Mouse (Mus musculus) limb, embryonic 14.5 days (tissue): ENCODE measurements around the gene Atp5l. TPM values are rescaled to one million over a fixed set of nuclear protein-coding genes. Genes with fewer than 3 reads are reported as not detected.

ENCODE experiments used
- ATAC-seq: fragments of 200-750 bp; cut with Nextera tagmentation; 2 replicates; pipeline ENCODE4 v1.8.0; 2017; ENCODE audit warnings: low read depth, moderate number of reproducible peaks, moderate TSS enrichment; ENCODE audit not compliant: low FRiP score
- DNase-seq: peaks from one replicate; pipeline ENCODE4 v3.0.0-alpha.2; 2015; ENCODE audit warnings: low spot score
- H3K27ac ChIP-seq: fragments of 300-500 bp; sonication (generic); replicated peaks from 2 replicates; pipeline ENCODE4 v1.5.1; 2014; ENCODE audit warnings: low read depth, mild to moderate bottlenecking, low read length, moderate library complexity, mixed read lengths
- H3K27me3 ChIP-seq: fragments of 300-500 bp; sonication (generic); 2 replicates; pipeline ENCODE4 v1.6.1; 2014; ENCODE audit warnings: low read length, mixed read lengths; ENCODE audit not compliant: control insufficient read depth, insufficient read depth
- H3K36me3 ChIP-seq: fragments of 300-500 bp; sonication (generic); 2 replicates; pipeline ENCODE4 v1.6.1; 2014; ENCODE audit warnings: mild to moderate bottlenecking, low read length, moderate library complexity, mixed read lengths; ENCODE audit not compliant: control insufficient read depth, insufficient read depth
- H3K4me1 ChIP-seq: fragments of 300-500 bp; sonication (generic); 2 replicates; pipeline ENCODE4 v1.6.1; 2014; ENCODE audit warnings: antibody characterized with exemption, low read length, mixed read lengths; ENCODE audit not compliant: control insufficient read depth, insufficient read depth
- H3K4me2 ChIP-seq: fragments of 300-500 bp; sonication (generic); replicated peaks from 2 replicates; pipeline ENCODE4 v1.6.1; 2014; ENCODE audit warnings: low read depth, mild to moderate bottlenecking, low read length, moderate library complexity; ENCODE audit not compliant: severe bottlenecking
- H3K4me3 ChIP-seq: fragments of 300-500 bp; sonication (generic); replicated peaks from 2 replicates; pipeline ENCODE4 v1.5.1; 2014; ENCODE audit warnings: low read length
- H3K9ac ChIP-seq: fragments of 300-500 bp; sonication (generic); 2 replicates; pipeline ENCODE4 v1.6.1; 2014; ENCODE audit warnings: mild to moderate bottlenecking, low read depth, low read length, moderate library complexity; ENCODE audit not compliant: severe bottlenecking
- H3K9me3 ChIP-seq: fragments of 300-500 bp; sonication (generic); 2 replicates; pipeline ENCODE4 v1.6.1; 2016; ENCODE audit warnings: low read length; ENCODE audit not compliant: control insufficient read depth
- POLR2A ChIP-seq: fragments of 200-500 bp; IDR thresholded peaks from 2 replicates; pipeline ENCODE4 v1.8.0; 2012; ENCODE audit warnings: inconsistent platforms, mild to moderate bottlenecking, moderate library complexity, borderline replicate concordance; ENCODE audit not compliant: insufficient read depth, insufficient read length; ENCODE audit errors: extremely low read depth
- WGBS: fragments of 180-500 bp; shearing (Covaris S2); extraction: QIAGEN DNeasy Blood & Tissue Kit; methylation state at CpG from one replicate; pipeline ENCODE4 v1.1.7; 2014; 5-methylcytosine and 5-hydroxymethylcytosine counted together
- polyA plus RNA-seq, 2 experiments: library from polyadenylated mRNA; depleted of rRNA in 1 of 2; stranded (reverse) in 1 of 2; unstranded in 1 of 2; fragments of >200 nt; fragmentation: Nextera tagmentation in 1 of 2; extraction: Ambion mirVana in 1 of 2; gene quantifications; 2 replicates each; pipeline versions ENCODE4 v1.2.1 to v1.2.3; 2012 to 2014

Atp5l gene
- polyA plus RNA-seq, 2 experiments: 525 to 764 TPM

GRCm38 (mm10) chr9:44965126-44965832 is 44.7 kb upstream of the Atp5l start, which contains the start of gene Ube4a:
Gene Ube4a, minus strand, starts transcription at chr9:44965600.
- WGBS: under 1% methylated on average over 37 of the region's 39 CpGs
- no peak within 1 kb of the TSS; the same call in 1 of the 2 replicates for H3K27ac ChIP-seq
- 0 out of 2 replicates have a peak, but pooled peaks have one; percentile 14 for TF ChIP-seq POLR2A

DNA sequence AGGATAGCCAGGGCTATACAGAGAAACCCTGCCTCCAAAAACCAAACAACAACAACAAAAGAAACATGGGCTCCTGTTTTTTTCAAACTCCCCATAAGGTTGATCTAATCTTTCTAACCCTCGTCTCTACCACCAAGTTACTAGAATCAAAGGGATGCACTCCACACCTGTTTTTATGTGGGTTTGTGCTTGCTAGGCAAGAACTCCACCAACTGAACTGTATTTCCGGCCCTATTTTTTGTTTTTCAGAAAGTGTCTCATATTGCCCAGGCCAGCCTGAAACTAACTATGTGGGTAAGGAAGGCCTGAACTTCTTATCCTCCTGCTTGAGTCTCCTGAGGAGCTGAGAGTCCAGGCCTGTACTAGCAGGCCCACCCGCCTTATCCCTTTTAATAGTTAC is 33.9 kb upstream of the Atp5l start:
- no peaks in the 10 kb centered on the region for H3K4me1 ChIP-seq
- peaks cover 88% of the 10 kb centered on the region for H3K36me3 ChIP-seq
- WGBS: 89% methylated on average over 3 of the region's 3 CpGs
- no peak overlapping the region for H3K27ac ChIP-seq
- no peak overlapping the region for H3K9ac ChIP-seq
- no peak overlapping the region for H3K4me2 ChIP-seq
- H3K4me3 ChIP-seq: no peak overlapping the region
- H3K9me3 ChIP-seq: no peaks in the 10 kb centered on the region
- TF ChIP-seq POLR2A: no peak
- H3K27me3 ChIP-seq: no peaks in the 10 kb centered on the region
- DNase-seq (no peak), ATAC-seq (no peak)

More at GRCm38 (mm10) chr9:44965126-44965832, 44.7 kb upstream of the Atp5l start, which contains the start of gene Ube4a:
- peak within 1 kb of the TSS; percentile 75 for H3K4me2 ChIP-seq
- peak within 1 kb of the TSS; percentile 80 for H3K9ac ChIP-seq
- peak; percentile 99 for DNase-seq
- peak; percentile 94 for ATAC-seq
- peaks cover 4% of the 10 kb centered on the region for H3K4me1 ChIP-seq
- H3K4me3 ChIP-seq: peak within 1 kb of the TSS; percentile 83
- peaks cover 19% of the 10 kb centered on the region for H3K36me3 ChIP-seq
- H3K27me3 ChIP-seq: no peaks in the 10 kb centered on the region
- H3K9me3 ChIP-seq: no peaks in the 10 kb centered on the region

- Histone ChIP-seq H3K4me3 (no peak overlapping the region), H3K36me3 (peaks cover 89% of the 10 kb centered on the region), H3K27me3 (no peaks in the 10 kb centered on the region), H3K9me3 (no peaks in the 10 kb centered on the region), H3K4me1 (no peaks in the 10 kb centered on the region), H3K4me2 (no peak overlapping the region), H3K9ac (no peak overlapping the region), H3K27ac (no peak overlapping the region)
- no peak for TF ChIP-seq POLR2A
- ATAC-seq: no peak
- WGBS: 86% methylated on average over 5 of the region's 5 CpGs
- no peak for DNase-seq
These were observed 27.3 kb upstream of the Atp5l start for GRCm38 (mm10) chr9:44947836-44948235.

DNA sequence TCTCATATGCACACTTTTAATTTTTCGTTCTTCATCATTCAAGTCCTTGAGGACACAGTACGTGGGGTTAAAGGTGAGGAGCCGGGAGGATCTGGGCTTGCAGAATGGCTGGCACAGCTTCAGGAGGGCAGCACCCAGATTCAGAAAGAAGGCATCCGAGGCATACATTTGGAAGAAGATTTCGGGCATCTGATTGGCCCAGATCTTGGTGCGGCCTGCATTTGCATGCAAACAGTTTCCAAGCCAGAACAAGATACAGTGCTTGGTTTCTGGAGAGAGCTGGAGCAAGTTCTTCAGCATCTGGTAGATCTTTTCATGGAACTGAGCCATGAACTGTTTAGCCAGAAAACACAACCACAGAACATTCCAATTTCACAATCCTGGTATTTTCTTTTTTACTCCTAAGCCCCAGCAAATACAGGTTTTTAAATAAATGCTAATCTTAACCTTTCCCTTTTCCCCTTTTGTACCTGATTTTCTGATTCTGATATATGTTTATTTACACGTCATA is 25.7 kb upstream of the Atp5l start:
- peaks cover 88% of the 10 kb centered on the region for H3K36me3 ChIP-seq
- WGBS: 94% methylated on average over 7 of the region's 7 CpGs
- DNase-seq: no peak

GRCm38 (mm10) chr9:44942421-44942820 is 21.9 kb upstream of the Atp5l start:
- peaks cover 83% of the 10 kb centered on the region for H3K36me3 ChIP-seq
- no peak overlapping the region for H3K4me3 ChIP-seq
- no peak overlapping the region for H3K9ac ChIP-seq
- H3K27me3 ChIP-seq: no peaks in the 10 kb centered on the region
- no peak overlapping the region for H3K27ac ChIP-seq
- no peaks in the 10 kb centered on the region for H3K9me3 ChIP-seq
- no peak overlapping the region for H3K4me2 ChIP-seq
- TF ChIP-seq POLR2A: no peak
- 96% methylated on average over 4 of the region's 4 CpGs for WGBS
- no peaks in the 10 kb centered on the region for H3K4me1 ChIP-seq
- no peak for ATAC-seq
- no peak for DNase-seq

More for the DNA sequence above, 25.7 kb upstream of the Atp5l start:
- H3K27ac ChIP-seq: no peak overlapping the region
- no peaks in the 10 kb centered on the region for H3K9me3 ChIP-seq
- no peak for TF ChIP-seq POLR2A
- no peak overlapping the region for H3K4me2 ChIP-seq
- H3K4me1 ChIP-seq: no peaks in the 10 kb centered on the region
- no peak overlapping the region for H3K4me3 ChIP-seq
- ATAC-seq: no peak
- no peak overlapping the region for H3K9ac ChIP-seq
- no peaks in the 10 kb centered on the region for H3K27me3 ChIP-seq
